Mouse (Mus musculus): ENCODE data around the gene Igf2bp3. TPM values are rescaled to one million over a fixed set of nuclear protein-coding genes. Genes with fewer than 3 reads are reported as not detected.
A peak's percentile ranks its signal among the peaks of the same experiment; 100 is the strongest.
"Not testable (repeated sequence)": the region's sequence is repeated elsewhere in the genome, so short reads cannot be mapped to it uniquely, and the experiment has no call there.

Gene Igf2bp3
- polyA plus RNA-seq (2015; fragmentation: Nextera tagmentation; extraction: Ambion mirVana) = 18.8 and 29.9 TPM in 2 replicates

- WGBS = under 1% methylated on average over 66 of the region's 68 CpGs
- Histone ChIP-seq H3K27ac (replicated peaks) (peak within 1 kb of the TSS; percentile 88), H3K9me3 (replicated peaks) (no peaks in the 10 kb centered on the region), H3K4me3 (replicated peaks) (peak within 1 kb of the TSS; percentile 87), H3K36me3 (no peaks in the 10 kb centered on the region), H3K27me3 (replicated peaks) (no peaks in the 10 kb centered on the region), H3K9ac (replicated peaks) (peak within 1 kb of the TSS; percentile 82), H3K4me1 (peaks cover 48% of the 10 kb centered on the region), H3K4me2 (peak within 1 kb of the TSS; percentile 93)
- ATAC-seq (ENCODE audit: low FRiP score) = peak; percentile 82
Observed at GRCm38 (mm10) chr6:49214928-49215747, at the start of gene Igf2bp3. Igf2bp3 (minus strand) TSS chr6:49214957.

- WGBS = 85% methylated on average over 7 of the region's 7 CpGs
- Histone ChIP-seq H3K4me3 (replicated peaks) (peak overlapping the region; percentile 100; the same call in 1 of the 2 replicates), H3K4me2 (peak overlapping the region; percentile 70; the same call in 1 of the 2 replicates), H3K4me1 (peaks cover 26% of the 10 kb centered on the region), H3K27ac (replicated peaks) (peak overlapping the region; percentile 98; the same call in 1 of the 2 replicates)
- not testable (repeated sequence) for H3K9ac ChIP-seq (replicated peaks); ATAC-seq (ENCODE audit: low FRiP score); H3K9me3 ChIP-seq (replicated peaks); H3K36me3 ChIP-seq; H3K27me3 ChIP-seq (replicated peaks)
Observed at GRCm38 (mm10) chr6:49264446-49264845, 49.7 kb upstream of the Igf2bp3 start.

GRCm38 (mm10) chr6:49263847-49264243 is 49.1 kb upstream of the Igf2bp3 start, which contains the start of gene Tra2a:
Tra2a (minus strand) TSS chr6:49264033.
- 0% methylated on average over 39 of the region's 39 CpGs for WGBS
- ATAC-seq (ENCODE audit: low FRiP score) = peak; percentile 97
- H3K9ac ChIP-seq (replicated peaks) = peak within 1 kb of the TSS; percentile 99

GRCm38 (mm10) chr6:49263081-49263846 is 48.5 kb upstream of the Igf2bp3 start:
- H3K36me3 ChIP-seq = no peaks in the 10 kb centered on the region
- H3K4me1 ChIP-seq = peaks cover 26% of the 10 kb centered on the region
- under 1% methylated on average over 71 of the region's 71 CpGs for WGBS

More at GRCm38 (mm10) chr6:49263847-49264243, 49.1 kb upstream of the Igf2bp3 start, which contains the start of gene Tra2a:
- H3K9me3 ChIP-seq (replicated peaks) = no peaks in the 10 kb centered on the region
- peaks cover 26% of the 10 kb centered on the region for H3K4me1 ChIP-seq
- no peaks in the 10 kb centered on the region for H3K27me3 ChIP-seq (replicated peaks)
- H3K4me3 ChIP-seq (replicated peaks) = peak within 1 kb of the TSS; percentile 100
- H3K4me2 ChIP-seq = peak within 1 kb of the TSS; percentile 70
- peak within 1 kb of the TSS; percentile 98 for H3K27ac ChIP-seq (replicated peaks)
- no peaks in the 10 kb centered on the region for H3K36me3 ChIP-seq

GRCm38 (mm10) chr6:49262421-49262820 is 47.7 kb upstream of the Igf2bp3 start:
- peaks cover 26% of the 10 kb centered on the region for H3K4me1 ChIP-seq
- H3K9ac ChIP-seq (replicated peaks) = peak overlapping the region; percentile 99
- no peaks in the 10 kb centered on the region for H3K27me3 ChIP-seq (replicated peaks)
- H3K27ac ChIP-seq (replicated peaks) = peak overlapping the region; percentile 98; the same call in 1 of the 2 replicates
- H3K36me3 ChIP-seq = no peaks in the 10 kb centered on the region
- WGBS = under 1% methylated on average over 9 of the region's 9 CpGs
- no peaks in the 10 kb centered on the region for H3K9me3 ChIP-seq (replicated peaks)
- peak overlapping the region; percentile 100 for H3K4me3 ChIP-seq (replicated peaks)
- H3K4me2 ChIP-seq = peak overlapping the region; percentile 70
- no peak for ATAC-seq (ENCODE audit: low FRiP score)

More at GRCm38 (mm10) chr6:49263081-49263846, 48.5 kb upstream of the Igf2bp3 start:
- Histone ChIP-seq H3K4me2 (peak overlapping the region; percentile 70), H3K9me3 (replicated peaks) (no peaks in the 10 kb centered on the region), H3K27ac (replicated peaks) (peak overlapping the region; percentile 98), H3K27me3 (replicated peaks) (no peaks in the 10 kb centered on the region), H3K4me3 (replicated peaks) (peak overlapping the region; percentile 100), H3K9ac (replicated peaks) (peak overlapping the region; percentile 99)
- peak; percentile 84 for ATAC-seq (ENCODE audit: low FRiP score)

GRCm38 (mm10) chr6:49259711-49260110 is 45.0 kb upstream of the Igf2bp3 start:
- Histone ChIP-seq H3K9ac (replicated peaks) (no peak overlapping the region), H3K36me3 (no peaks in the 10 kb centered on the region), H3K4me1 (peaks cover 26% of the 10 kb centered on the region), H3K9me3 (replicated peaks) (no peaks in the 10 kb centered on the region), H3K27me3 (replicated peaks) (no peaks in the 10 kb centered on the region), H3K4me2 (no peak overlapping the region), H3K4me3 (replicated peaks) (no peak overlapping the region), H3K27ac (replicated peaks) (no peak overlapping the region)
- 21% methylated on average over 5 of the region's 5 CpGs for WGBS
- ATAC-seq (ENCODE audit: low FRiP score) = no peak

GRCm38 (mm10) chr6:49257880-49258279 is 43.1 kb upstream of the Igf2bp3 start:
- Histone ChIP-seq H3K9me3 (replicated peaks) (no peaks in the 10 kb centered on the region), H3K9ac (replicated peaks) (no peak overlapping the region), H3K4me1 (peaks cover 26% of the 10 kb centered on the region), H3K36me3 (no peaks in the 10 kb centered on the region), H3K27me3 (replicated peaks) (no peaks in the 10 kb centered on the region), H3K4me3 (replicated peaks) (no peak overlapping the region), H3K4me2 (no peak overlapping the region), H3K27ac (replicated peaks) (no peak overlapping the region)
- ATAC-seq (ENCODE audit: low FRiP score) = no peak
- WGBS = 93% methylated on average over 2 of the region's 2 CpGs

- 94% methylated on average over 8 of the region's 8 CpGs for WGBS
- Histone ChIP-seq H3K4me2 (no peak overlapping the region), H3K4me3 (replicated peaks) (no peak overlapping the region), H3K9ac (replicated peaks) (no peak overlapping the region), H3K9me3 (replicated peaks) (no peaks in the 10 kb centered on the region), H3K27ac (replicated peaks) (no peak overlapping the region), H3K4me1 (no peaks in the 10 kb centered on the region), H3K36me3 (peaks cover 29% of the 10 kb centered on the region), H3K27me3 (replicated peaks) (no peaks in the 10 kb centered on the region)
- ATAC-seq (ENCODE audit: low FRiP score) = no peak
Observed at GRCm38 (mm10) chr6:49252207-49252606, 37.5 kb upstream of the Igf2bp3 start.

GRCm38 (mm10) chr6:49251199-49251598 is 36.4 kb upstream of the Igf2bp3 start:
- ATAC-seq (ENCODE audit: low FRiP score) = no peak
- WGBS = 93% methylated on average over 2 of the region's 2 CpGs
- H3K36me3 ChIP-seq = peaks cover 35% of the 10 kb centered on the region
- H3K27me3 ChIP-seq (replicated peaks) = no peaks in the 10 kb centered on the region
- no peaks in the 10 kb centered on the region for H3K9me3 ChIP-seq (replicated peaks)
- no peaks in the 10 kb centered on the region for H3K4me1 ChIP-seq
- H3K4me3 ChIP-seq (replicated peaks) = no peak overlapping the region
- no peak overlapping the region for H3K4me2 ChIP-seq
- no peak overlapping the region for H3K27ac ChIP-seq (replicated peaks)
- no peak overlapping the region for H3K9ac ChIP-seq (replicated peaks)

- H3K9ac ChIP-seq (replicated peaks) = no peak overlapping the region
- peaks cover 62% of the 10 kb centered on the region for H3K36me3 ChIP-seq
- peak; percentile 50 for ATAC-seq (ENCODE audit: low FRiP score)
- no peak overlapping the region for H3K27ac ChIP-seq (replicated peaks)
- no peaks in the 10 kb centered on the region for H3K9me3 ChIP-seq (replicated peaks)
- H3K27me3 ChIP-seq (replicated peaks) = no peaks in the 10 kb centered on the region
- no peak overlapping the region for H3K4me2 ChIP-seq
- WGBS = 54% methylated on average over 2 of the region's 2 CpGs
- no peaks in the 10 kb centered on the region for H3K4me1 ChIP-seq
- no peak overlapping the region for H3K4me3 ChIP-seq (replicated peaks)
Observed at GRCm38 (mm10) chr6:49247246-49247645, 32.5 kb upstream of the Igf2bp3 start.

GRCm38 (mm10) chr6:49242331-49242730 is 27.6 kb upstream of the Igf2bp3 start:
- Histone ChIP-seq H3K27me3 (replicated peaks) (no peaks in the 10 kb centered on the region), H3K36me3 (peaks cover 34% of the 10 kb centered on the region), H3K4me3 (replicated peaks) (no peak overlapping the region), H3K4me2 (no peak overlapping the region), H3K9ac (replicated peaks) (no peak overlapping the region), H3K4me1 (no peaks in the 10 kb centered on the region), H3K9me3 (replicated peaks) (no peaks in the 10 kb centered on the region), H3K27ac (replicated peaks) (no peak overlapping the region)
- WGBS = 90% methylated on average over 1 of the region's 1 CpGs
- no peak for ATAC-seq (ENCODE audit: low FRiP score)

Data from neural tube, embryonic 15.5 days (tissue).